In the genomic region with DNA sequence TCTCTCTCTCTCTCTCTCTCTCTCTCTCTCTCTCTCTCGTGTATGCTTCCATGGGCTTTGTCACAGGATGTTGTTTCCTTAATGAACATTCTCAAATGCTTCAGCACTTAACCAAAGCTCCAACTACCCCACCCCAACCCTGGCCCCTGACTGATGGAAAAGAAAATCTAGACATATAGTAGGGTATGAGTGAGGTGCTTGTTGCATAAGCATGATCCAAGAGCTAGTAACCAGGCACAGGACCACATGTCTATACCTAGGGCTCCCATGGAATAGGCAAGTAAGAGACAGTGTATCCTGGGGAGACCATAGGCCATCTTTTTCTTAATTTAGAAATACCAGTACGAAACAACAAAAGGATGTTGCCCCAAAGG, we compare ENCODE assay signal across 15 mouse cellular contexts.
"Had no signal": no experiment of that assay in that cellular context is flagged by ENCODE, and none has a peak within 500 bp of the region (broad histone marks: within the 10 kb centered on the region; RNA-seq: fewer than 3 reads in every experiment).

No protein-coding gene starts in this region.

- H3K27ac ChIP-seq: left cerebral cortex, adult 2 months; liver, embryonic 13.5 days; macrophage; stomach, embryonic 15.5 days had no signal

- DNase-seq: kidney, adult 18-20 months; kidney, adult 9 months; kidney, postnatal 14 days; kidney, postnatal 4 days; layer of hippocampus, adult 9-11 months; liver, embryonic 13.5 days; lung, adult 2 months; retina, postnatal 1 day; right cerebral cortex, postnatal 25 days; spleen, adult 18-20 months; thymus, postnatal 25 days had no signal

- H3K27me3 ChIP-seq: liver, embryonic 13.5 days; stomach, embryonic 15.5 days had no signal

- H3K4me2 ChIP-seq: liver, embryonic 13.5 days; stomach, embryonic 15.5 days had no signal

- H3K4me3 ChIP-seq: left cerebral cortex, adult 2 months; liver, embryonic 13.5 days; stomach, embryonic 15.5 days had no signal

- H3K9me3 ChIP-seq: liver, embryonic 13.5 days; stomach, embryonic 15.5 days had no signal

- H3K36me3 ChIP-seq: liver, embryonic 13.5 days; stomach, embryonic 15.5 days had no signal

- H3K4me1 ChIP-seq: liver, embryonic 13.5 days; stomach, embryonic 15.5 days had no signal

- H3K9ac ChIP-seq: liver, embryonic 13.5 days; stomach, embryonic 15.5 days had no signal

- ATAC-seq: intestine, embryonic 16.5 days had no signal
